Mouse (Mus musculus): ENCODE data around the gene Kcnip1. TPM values are rescaled to one million over a fixed set of nuclear protein-coding genes. Genes with fewer than 3 reads are reported as not detected.

Gene Kcnip1
- polyA plus RNA-seq, 1 experiment: not detected

DNA sequence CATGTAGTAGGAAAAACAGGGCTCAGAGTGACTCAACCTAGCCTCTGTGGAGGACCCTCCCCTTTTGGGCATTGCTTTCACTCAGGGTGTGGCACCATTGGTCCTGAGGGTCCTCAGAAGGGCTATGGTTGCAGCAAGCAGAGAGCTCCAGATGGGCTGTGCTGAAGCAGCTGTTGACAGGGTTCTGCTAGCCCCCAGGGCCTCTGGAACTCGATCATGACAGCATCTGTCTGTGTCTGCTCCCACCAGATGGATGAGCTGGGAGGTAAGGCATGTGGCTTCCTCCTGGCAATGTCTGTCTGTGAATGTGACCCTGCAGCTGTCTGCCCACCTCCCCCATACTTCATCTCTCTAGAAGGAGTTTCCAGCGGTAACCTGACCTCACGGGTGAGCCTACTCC is 385.2 kb downstream of the Kcnip1 start:
- Histone ChIP-seq H3K4me1 (ENCODE audit: control insufficient read depth, insufficient read depth, low read length) (no peaks in the 10 kb centered on the region), H3K4me3 (ENCODE audit: insufficient read depth, low read depth, low read length) (no peak overlapping the region), H3K27ac (ENCODE audit: insufficient read depth, low read depth, low read length) (no peak overlapping the region)
- TF ChIP-seq POLR2A (IDR thresholded peaks at IDR 0.05; ENCODE audit: insufficient read depth, low read depth, low read length) (no peak), CTCF (IDR thresholded peaks at IDR 0.05; ENCODE audit: insufficient read depth, low read depth, low read length) (no peak)
- 71% methylated on average over 3 of the region's 3 CpGs for WGBS

DNA sequence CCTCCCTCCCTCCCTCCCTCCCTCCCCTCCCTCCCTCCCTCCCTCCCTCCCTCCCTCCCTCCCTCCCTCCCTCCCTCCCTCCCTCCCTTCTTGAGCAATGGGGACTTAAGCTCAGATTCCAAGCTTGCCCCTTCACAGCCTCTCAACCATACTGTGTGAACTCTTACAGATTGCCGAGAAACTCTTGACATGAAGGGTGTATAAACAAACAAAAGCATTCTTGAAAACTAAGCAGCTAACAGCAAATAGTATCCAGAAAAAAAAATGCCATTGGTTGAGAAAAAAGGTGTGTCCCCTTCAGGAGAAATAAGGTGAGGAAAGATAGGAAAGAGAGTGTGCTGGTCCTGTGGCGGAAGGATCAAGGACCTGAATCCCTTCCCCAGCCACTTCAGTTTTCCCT is 389.8 kb downstream of the Kcnip1 start:
- Histone ChIP-seq H3K4me1 (ENCODE audit: control insufficient read depth, insufficient read depth, low read length) (no peaks in the 10 kb centered on the region), H3K27ac (ENCODE audit: insufficient read depth, low read depth, low read length) (no peak overlapping the region), H3K4me3 (ENCODE audit: insufficient read depth, low read depth, low read length) (no peak overlapping the region)
- TF ChIP-seq POLR2A (IDR thresholded peaks at IDR 0.05; ENCODE audit: insufficient read depth, low read depth, low read length) (no peak), CTCF (IDR thresholded peaks at IDR 0.05; ENCODE audit: insufficient read depth, low read depth, low read length) (no peak)
- WGBS: 89% methylated on average over 2 of the region's 2 CpGs

DNA sequence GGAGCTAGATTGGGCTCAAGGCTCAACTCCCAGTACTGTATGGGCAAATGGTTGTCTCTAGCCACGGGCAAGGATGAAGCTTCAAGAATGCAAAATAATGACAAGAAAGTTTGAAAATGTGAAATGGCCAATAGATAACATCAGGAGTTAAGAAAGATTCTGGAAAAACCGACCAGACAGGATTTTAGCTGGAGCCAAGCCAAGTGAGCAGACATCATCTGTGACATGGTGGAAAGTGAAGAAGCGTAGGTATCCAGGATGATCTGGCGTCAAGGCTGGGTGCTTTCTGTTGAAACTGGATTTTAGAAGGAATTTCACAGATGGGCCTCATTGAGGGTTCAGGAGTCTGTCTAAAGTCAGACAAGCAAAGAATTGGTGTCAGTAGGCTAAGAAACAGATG is 394.0 kb downstream of the Kcnip1 start, which contains the start of gene D130052B06Rik:
Gene D130052B06Rik (plus strand): TSS at position 317 of the 400 bp plus-strand sequence.
- no peaks in the 10 kb centered on the region for H3K4me1 ChIP-seq (ENCODE audit: control insufficient read depth, insufficient read depth, low read length)
- no peak for TF ChIP-seq CTCF (IDR thresholded peaks at IDR 0.05; ENCODE audit: insufficient read depth, low read depth, low read length)
- TF ChIP-seq POLR2A (IDR thresholded peaks at IDR 0.05; ENCODE audit: insufficient read depth, low read depth, low read length): no peak
- H3K4me3 ChIP-seq (ENCODE audit: insufficient read depth, low read depth, low read length): no peak within 1 kb of the TSS
- 84% methylated on average over 4 of the region's 4 CpGs for WGBS
- no peak within 1 kb of the TSS for H3K27ac ChIP-seq (ENCODE audit: insufficient read depth, low read depth, low read length)

DNA sequence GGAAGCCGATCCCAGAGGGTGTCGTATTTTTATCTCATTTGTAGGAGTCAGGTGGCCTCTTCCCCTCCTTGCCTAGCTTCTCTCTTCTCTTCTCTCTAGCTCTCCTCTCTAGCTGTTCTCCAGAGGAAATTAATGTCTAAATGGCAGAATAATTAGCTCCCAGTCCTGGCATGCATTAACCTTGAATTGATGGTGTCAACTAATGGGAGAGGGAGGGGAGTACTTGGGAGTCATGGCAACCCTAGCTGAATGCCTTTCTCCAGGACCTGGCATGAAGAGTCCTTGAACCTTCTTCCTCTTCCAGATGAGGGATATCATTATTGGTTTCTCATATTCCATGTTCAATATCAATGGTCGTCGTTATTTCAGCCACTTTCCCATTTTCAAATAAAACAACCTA is 396.3 kb downstream of the Kcnip1 start:
- 72% methylated on average over 4 of the region's 4 CpGs for WGBS
- no peaks in the 10 kb centered on the region for H3K4me1 ChIP-seq (ENCODE audit: control insufficient read depth, insufficient read depth, low read length)
- no peak for TF ChIP-seq CTCF (IDR thresholded peaks at IDR 0.05; ENCODE audit: insufficient read depth, low read depth, low read length)
- TF ChIP-seq POLR2A (IDR thresholded peaks at IDR 0.05; ENCODE audit: insufficient read depth, low read depth, low read length): no peak
- no peak overlapping the region for H3K4me3 ChIP-seq (ENCODE audit: insufficient read depth, low read depth, low read length)
- H3K27ac ChIP-seq (ENCODE audit: insufficient read depth, low read depth, low read length): no peak overlapping the region

DNA sequence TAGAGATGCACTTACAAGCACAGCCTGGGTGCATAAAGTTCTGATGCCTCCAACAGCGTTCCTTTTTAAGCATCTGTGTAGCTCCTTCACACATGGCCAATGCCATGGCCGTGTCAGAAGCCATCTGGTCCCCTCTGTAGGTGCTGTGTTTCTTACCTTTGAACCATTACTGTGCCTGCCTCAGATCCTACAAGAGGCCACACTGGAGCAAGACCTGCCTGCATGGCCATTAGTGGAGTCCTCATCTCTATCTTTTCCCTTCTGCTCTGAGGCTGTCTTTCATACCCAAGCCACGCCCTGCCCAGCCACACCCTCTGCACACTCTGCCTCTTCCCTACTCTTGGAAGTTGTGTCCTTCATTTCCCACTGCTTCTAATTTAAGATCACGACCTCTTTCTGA is 400.1 kb downstream of the Kcnip1 start:
- no peak overlapping the region for H3K4me3 ChIP-seq (ENCODE audit: insufficient read depth, low read depth, low read length)
- H3K4me1 ChIP-seq (ENCODE audit: control insufficient read depth, insufficient read depth, low read length): no peaks in the 10 kb centered on the region
- no peak for TF ChIP-seq POLR2A (IDR thresholded peaks at IDR 0.05; ENCODE audit: insufficient read depth, low read depth, low read length)
- TF ChIP-seq CTCF (IDR thresholded peaks at IDR 0.05; ENCODE audit: insufficient read depth, low read depth, low read length): no peak
- no peak overlapping the region for H3K27ac ChIP-seq (ENCODE audit: insufficient read depth, low read depth, low read length)
- 81% methylated on average over 4 of the region's 4 CpGs for WGBS

DNA sequence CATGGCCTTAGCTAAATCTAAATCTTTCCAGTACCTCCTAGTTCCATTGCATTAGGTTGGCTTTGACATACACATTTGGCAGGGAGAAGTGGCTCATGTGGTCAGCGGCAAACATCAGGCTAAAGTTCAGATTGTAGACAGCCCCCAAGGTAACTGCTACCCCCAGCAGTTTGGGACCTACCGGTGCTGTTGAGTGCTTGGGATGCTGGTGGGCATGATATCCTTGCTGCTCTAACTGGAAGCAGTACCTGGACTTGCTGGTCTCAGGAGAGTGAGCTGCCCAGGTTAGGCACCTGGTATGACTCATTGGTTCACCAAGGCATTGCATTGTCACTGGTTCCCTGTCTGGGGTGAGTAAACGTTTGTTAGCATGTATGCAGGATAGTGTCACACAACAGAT is 402.2 kb downstream of the Kcnip1 start:
- TF ChIP-seq CTCF (IDR thresholded peaks at IDR 0.05; ENCODE audit: insufficient read depth, low read depth, low read length) (no peak), POLR2A (IDR thresholded peaks at IDR 0.05; ENCODE audit: insufficient read depth, low read depth, low read length) (no peak)
- no peak overlapping the region for H3K4me3 ChIP-seq (ENCODE audit: insufficient read depth, low read depth, low read length)
- H3K4me1 ChIP-seq (ENCODE audit: control insufficient read depth, insufficient read depth, low read length): no peaks in the 10 kb centered on the region
- 89% methylated on average over 3 of the region's 3 CpGs for WGBS
- H3K27ac ChIP-seq (ENCODE audit: insufficient read depth, low read depth, low read length): no peak overlapping the region

DNA sequence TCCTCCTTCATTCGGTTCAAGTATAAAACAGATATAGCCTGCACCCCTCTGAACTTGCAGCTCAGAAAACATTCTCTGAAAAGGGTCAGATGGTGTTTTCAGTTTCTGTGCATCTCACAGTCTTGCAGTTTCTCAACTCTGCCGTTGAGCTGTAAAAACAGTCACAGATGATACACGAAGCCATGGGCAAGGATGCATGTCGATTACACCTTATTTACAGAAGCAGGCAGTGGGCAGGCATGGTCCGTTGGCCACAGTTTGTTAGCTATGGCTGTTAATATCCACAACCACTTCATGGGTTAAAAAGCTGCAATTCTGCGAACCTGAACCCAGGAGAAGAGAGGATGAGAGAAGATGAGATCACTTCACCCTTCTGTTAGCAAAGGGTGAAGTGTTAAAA is 406.3 kb downstream of the Kcnip1 start:
- Histone ChIP-seq H3K4me1 (ENCODE audit: control insufficient read depth, insufficient read depth, low read length) (no peaks in the 10 kb centered on the region), H3K27ac (ENCODE audit: insufficient read depth, low read depth, low read length) (no peak overlapping the region), H3K4me3 (ENCODE audit: insufficient read depth, low read depth, low read length) (no peak overlapping the region)
- TF ChIP-seq CTCF (IDR thresholded peaks at IDR 0.05; ENCODE audit: insufficient read depth, low read depth, low read length): no peak
- no peak for TF ChIP-seq POLR2A (IDR thresholded peaks at IDR 0.05; ENCODE audit: insufficient read depth, low read depth, low read length)
- 81% methylated on average over 6 of the region's 6 CpGs for WGBS

DNA sequence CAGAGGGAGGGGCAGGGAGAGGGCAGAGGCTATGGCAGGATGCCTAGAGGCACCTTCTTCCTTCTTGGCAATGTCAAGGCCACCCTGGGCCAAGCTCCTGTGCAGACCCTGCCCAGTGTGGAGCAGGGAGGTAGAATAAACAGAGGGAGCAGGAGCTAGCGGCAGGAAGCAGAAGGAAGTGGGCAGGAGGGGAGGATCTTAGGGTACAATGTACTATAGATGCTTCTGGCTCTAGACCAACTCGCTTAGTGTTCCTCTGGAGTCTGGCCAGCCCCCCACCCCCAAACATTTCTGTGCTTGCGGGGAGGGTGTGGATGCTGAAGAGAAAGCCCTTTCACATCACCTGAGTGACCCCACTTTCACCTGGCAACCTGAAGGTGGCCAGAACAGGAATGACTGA is 413.3 kb downstream of the Kcnip1 start:
- Histone ChIP-seq H3K4me3 (ENCODE audit: insufficient read depth, low read depth, low read length) (no peak overlapping the region), H3K27ac (ENCODE audit: insufficient read depth, low read depth, low read length) (no peak overlapping the region), H3K4me1 (ENCODE audit: control insufficient read depth, insufficient read depth, low read length) (no peaks in the 10 kb centered on the region)
- no peak for TF ChIP-seq CTCF (IDR thresholded peaks at IDR 0.05; ENCODE audit: insufficient read depth, low read depth, low read length)
- TF ChIP-seq POLR2A (IDR thresholded peaks at IDR 0.05; ENCODE audit: insufficient read depth, low read depth, low read length): no peak
- WGBS: 28% methylated on average over 3 of the region's 3 CpGs

Other genes with a start within 250 kb of the Kcnip1 start
- gene Kcnmb1, start 30.1 kb downstream of the Kcnip1 start, polyA plus RNA-seq (2012; ENCODE audit: insufficient read depth, insufficient read length, low replicate concordance, missing spikeins): not detected in 2 replicates
- not detected in 2 replicates for gene Lcp2, start 53.8 kb upstream of the Kcnip1 start, polyA plus RNA-seq (2012; ENCODE audit: insufficient read depth, insufficient read length, low replicate concordance, missing spikeins)
- gene 4930469K13Rik, start 105.4 kb upstream of the Kcnip1 start, polyA plus RNA-seq (2012; ENCODE audit: insufficient read depth, insufficient read length, low replicate concordance, missing spikeins): not detected in 2 replicates
- not detected in 2 replicates for gene Foxi1, start 214.9 kb upstream of the Kcnip1 start, polyA plus RNA-seq (2012; ENCODE audit: insufficient read depth, insufficient read length, low replicate concordance, missing spikeins)